Mouse (Mus musculus): ENCODE data around the gene Bud31.

DNA sequence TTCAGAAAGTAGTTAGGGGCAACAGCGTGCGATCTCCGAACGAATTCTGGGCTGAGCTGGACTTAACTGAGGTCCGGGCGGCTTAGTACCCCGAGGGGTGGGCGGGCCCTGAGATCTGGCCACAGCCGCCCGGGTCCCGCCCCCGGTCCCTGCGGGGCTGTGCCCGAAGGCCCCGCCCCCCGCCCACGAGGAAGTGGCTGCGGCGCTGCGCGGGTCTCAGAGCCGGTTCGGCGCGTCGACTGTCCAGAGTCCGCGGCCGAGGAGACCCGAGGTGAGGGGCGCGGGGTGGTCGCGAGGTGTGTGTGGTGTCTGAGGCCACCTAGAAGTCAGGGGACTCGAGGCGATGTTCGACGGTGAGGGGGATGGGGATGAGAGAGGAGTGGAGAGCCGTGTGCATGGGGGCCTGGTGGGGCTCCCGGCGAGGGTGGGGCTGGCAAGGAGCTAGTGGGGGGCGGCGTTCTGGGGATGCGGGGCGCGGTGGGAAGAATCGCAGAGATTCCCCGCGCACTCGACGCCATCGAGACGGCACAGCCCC is 26.0 kb upstream of the Bud31 start, which contains the start of gene Arpc1b:
- no peak for TF ChIP-seq CTCF (IDR thresholded peaks at IDR 0.05)
- TF ChIP-seq POLR2A (IDR thresholded peaks at IDR 0.05; ENCODE audit: insufficient read depth, low read depth, low read length) = peak; percentile 75
- TF ChIP-seq EP300 (IDR thresholded peaks at IDR 0.05; ENCODE audit: insufficient read depth, low read depth, low read length) = 0 out of 2 replicates have a peak, but pooled peaks have one; percentile 18

All from heart, adult 2 months (tissue).